Mouse (Mus musculus): ENCODE measurements around the gene Gm10570.

DNA sequence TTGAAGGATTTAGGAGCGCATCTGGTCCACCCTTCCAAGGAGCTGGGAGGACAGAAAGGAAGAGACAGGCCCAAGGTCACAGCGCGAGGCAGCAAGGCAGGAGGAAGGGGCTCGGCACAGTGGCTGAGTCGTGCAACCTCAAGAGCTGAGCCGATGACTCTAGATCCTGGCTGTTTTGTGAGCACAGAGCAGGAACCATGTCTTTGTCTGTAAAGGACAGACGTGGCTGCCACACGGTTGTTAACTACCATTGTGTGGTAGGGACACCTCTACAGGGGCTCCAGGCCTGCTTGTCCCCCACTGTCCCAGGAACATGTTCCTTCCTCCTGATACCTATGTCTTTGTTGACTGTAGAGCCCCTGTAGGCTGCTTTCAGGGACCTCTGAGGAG is 8.8 kb downstream of the Gm10570 start:
- TF ChIP-seq CTCF (IDR thresholded peaks at IDR 0.05; ENCODE audit: low read depth) (no peak), EP300 (IDR thresholded peaks at IDR 0.05; ENCODE audit: low read depth) (no peak)
